Mouse (Mus musculus) hindbrain, embryonic 11.5 days (tissue): ENCODE data around the gene Zfp383. TPM values are rescaled to one million over a fixed set of nuclear protein-coding genes. Genes with fewer than 3 reads are reported as not detected.

Experiments used
- ATAC-seq: fragments of 200-750 bp; cut with Nextera tagmentation; 2 replicates; pipeline ENCODE4 v1.8.0; 2017; ENCODE audit warnings: mild to moderate bottlenecking, moderate TSS enrichment, moderate library complexity; ENCODE audit not compliant: low FRiP score
- DNase-seq: peaks from one replicate; pipeline ENCODE4 v3.0.0-alpha.2; 2015; ENCODE audit warnings: low spot score
- H3K27ac ChIP-seq: fragments of 300-500 bp; sonication (generic); 2 replicates; pipeline ENCODE4 v1.5.1; 2014; ENCODE audit warnings: mild to moderate bottlenecking, low read depth, low read length
- H3K27me3 ChIP-seq: fragments of 300-500 bp; sonication (generic); 2 replicates; pipeline ENCODE4 v1.6.1; 2014; ENCODE audit warnings: mild to moderate bottlenecking, low read length, moderate library complexity, mixed read lengths; ENCODE audit not compliant: control insufficient read depth, insufficient read depth
- H3K36me3 ChIP-seq: fragments of 300-500 bp; sonication (generic); 2 replicates; pipeline ENCODE4 v1.6.1; 2014; ENCODE audit warnings: mild to moderate bottlenecking, low read length, moderate library complexity, mixed read lengths; ENCODE audit not compliant: control insufficient read depth, insufficient read depth
- H3K4me1 ChIP-seq: fragments of 300-500 bp; sonication (generic); replicated peaks from 2 replicates; pipeline ENCODE4 v1.6.1; 2014; ENCODE audit warnings: low read length, mixed read lengths; ENCODE audit not compliant: control insufficient read depth, insufficient read depth
- H3K4me2 ChIP-seq: fragments of 300-500 bp; sonication (generic); replicated peaks from 2 replicates; pipeline ENCODE4 v1.6.1; 2014; ENCODE audit warnings: mild to moderate bottlenecking, low read depth, low read length
- H3K4me3 ChIP-seq: fragments of 300-500 bp; sonication (generic); 2 replicates; pipeline ENCODE4 v1.5.1; 2014; ENCODE audit warnings: low read depth, low read length
- H3K9ac ChIP-seq: fragments of 300-500 bp; sonication (generic); 2 replicates; pipeline ENCODE4 v1.6.1; 2014; ENCODE audit warnings: low read depth, low read length
- H3K9me3 ChIP-seq: fragments of 300-500 bp; sonication (generic); 2 replicates; pipeline ENCODE4 v1.6.1; 2016; ENCODE audit warnings: low read length; ENCODE audit not compliant: control insufficient read depth
- WGBS: fragments of 180-500 bp; shearing (Covaris S2); extraction: QIAGEN DNeasy Blood & Tissue Kit; methylation state at CpG from one replicate; pipeline ENCODE4 v1.1.7; 2014; 5-methylcytosine and 5-hydroxymethylcytosine counted together
- polyA plus RNA-seq: library from polyadenylated mRNA; unstranded; fragments of >200 nt; fragmentation: Nextera tagmentation; extraction: Ambion mirVana; gene quantifications from 2 replicates; pipeline ENCODE4 v1.2.1, GENCODE M21; 2014

Zfp383 gene
- polyA plus RNA-seq, 1 experiment from 2014 or later, result 8.8 TPM

DNA sequence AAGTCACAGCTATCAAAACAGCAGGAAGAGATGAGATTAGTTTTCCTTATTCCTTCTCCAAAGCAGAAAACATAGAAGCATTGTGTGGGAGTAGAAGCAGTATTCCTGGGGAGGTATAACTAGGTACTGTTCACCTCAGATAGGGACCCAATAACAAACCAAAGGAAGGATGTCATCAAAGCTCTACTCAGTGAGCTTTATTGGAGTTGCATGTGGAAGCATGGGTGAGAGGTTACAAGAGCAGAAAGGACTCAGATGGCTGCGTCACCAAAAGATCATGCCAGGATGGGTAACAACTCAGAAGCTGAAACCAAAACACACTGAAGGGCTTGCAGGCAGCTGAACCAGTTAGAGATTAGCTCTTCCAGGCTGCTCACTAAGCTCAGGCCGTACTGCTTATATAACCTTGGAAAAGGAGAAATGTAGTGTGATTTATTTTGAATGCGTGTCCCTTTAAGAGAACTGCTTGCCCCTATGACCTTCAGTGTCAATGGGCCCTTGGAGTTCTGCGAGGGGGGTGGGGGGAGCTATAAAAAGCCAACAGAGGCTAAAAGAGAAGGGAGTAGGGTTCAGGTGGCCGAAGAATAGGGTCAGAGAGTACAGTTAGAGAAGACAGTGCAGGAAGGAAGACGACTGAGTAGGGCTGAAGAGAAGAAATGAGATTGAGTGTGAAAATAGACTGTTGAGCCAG, 9.5 kb downstream of the Zfp383 start:
- Histone ChIP-seq H3K36me3 (peaks cover 18% of the 10 kb centered on the region), H3K27ac (no peak overlapping the region), H3K27me3 (no peaks in the 10 kb centered on the region), H3K9me3 (no peaks in the 10 kb centered on the region), H3K4me3 (no peak overlapping the region), H3K4me2 (no peak overlapping the region), H3K9ac (no peak overlapping the region), H3K4me1 (no peaks in the 10 kb centered on the region)
- 55% methylated on average over 6 of the region's 6 CpGs for WGBS
- no peak for DNase-seq
- ATAC-seq, result no peak

GRCm38 (mm10) chr7:29918062-29918453, 10.0 kb downstream of the Zfp383 start:
- DNase-seq (no peak), ATAC-seq (no peak)
- no peak overlapping the region for H3K9ac ChIP-seq
- H3K9me3 ChIP-seq, result no peaks in the 10 kb centered on the region
- 73% methylated on average over 4 of the region's 4 CpGs for WGBS
- H3K36me3 ChIP-seq, result peaks cover 18% of the 10 kb centered on the region
- H3K4me3 ChIP-seq, result no peak overlapping the region
- H3K27ac ChIP-seq, result no peak overlapping the region
- no peaks in the 10 kb centered on the region for H3K4me1 ChIP-seq
- H3K4me2 ChIP-seq, result no peak overlapping the region
- no peaks in the 10 kb centered on the region for H3K27me3 ChIP-seq

DNA sequence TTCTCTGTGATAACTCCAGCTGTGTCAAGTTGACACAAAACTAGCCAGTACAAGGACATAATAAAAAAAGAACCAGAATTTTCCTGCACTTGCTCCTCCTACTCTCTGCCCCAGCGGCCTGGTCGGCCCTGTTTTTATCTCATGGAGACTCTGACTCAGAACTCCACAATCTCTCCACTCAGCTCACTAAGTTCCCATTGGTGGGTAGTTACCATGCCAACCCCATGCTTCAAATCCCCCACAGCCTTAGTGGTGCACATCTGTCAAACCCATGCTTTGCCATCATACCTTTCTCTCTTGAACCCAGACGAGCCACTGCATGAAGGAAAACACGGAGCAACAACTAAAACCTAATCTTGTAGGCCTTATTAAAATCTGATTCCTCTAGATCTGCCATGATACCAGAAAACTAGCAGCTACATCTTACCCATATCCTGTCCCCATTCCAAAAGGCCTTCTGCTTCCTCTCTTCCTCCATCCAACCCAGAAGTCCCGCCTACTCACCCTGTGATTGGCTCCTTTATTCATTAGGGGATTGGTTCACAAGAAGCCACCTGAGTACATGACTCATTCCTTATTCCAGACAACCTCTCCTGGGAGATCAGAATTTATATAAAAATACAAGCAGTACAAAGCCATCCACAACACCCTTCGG, 13.5 kb downstream of the Zfp383 start:
- H3K27ac ChIP-seq, result no peak overlapping the region
- WGBS, result 87% methylated on average over 6 of the region's 6 CpGs
- no peaks in the 10 kb centered on the region for H3K4me1 ChIP-seq

DNA sequence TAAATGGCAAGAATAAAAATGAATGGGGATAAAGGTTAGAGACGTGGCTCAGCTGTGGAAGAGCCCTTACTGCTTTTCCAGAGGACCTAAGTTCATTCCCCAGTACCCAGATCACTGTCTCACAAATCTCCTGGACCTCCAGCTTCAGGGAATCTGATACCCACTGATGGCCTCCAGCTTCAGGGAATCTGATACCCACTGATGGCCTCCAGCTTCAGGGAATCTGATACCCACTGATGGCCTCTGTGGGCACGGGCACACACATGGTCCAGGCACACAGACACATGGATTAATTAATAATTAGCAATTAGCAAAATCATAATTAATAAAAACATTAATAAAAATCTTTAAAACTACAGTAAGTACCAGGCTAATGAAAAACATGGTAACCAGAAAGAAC, 14.8 kb downstream of the Zfp383 start:
- H3K27ac ChIP-seq, result no peak overlapping the region
- no peak overlapping the region for H3K4me3 ChIP-seq
- no peak overlapping the region for H3K9ac ChIP-seq
- H3K4me1 ChIP-seq, result no peaks in the 10 kb centered on the region
- no peak for ATAC-seq
- WGBS, result 62% methylated on average over 2 of the region's 2 CpGs
- H3K9me3 ChIP-seq, result no peaks in the 10 kb centered on the region
- no peaks in the 10 kb centered on the region for H3K36me3 ChIP-seq
- no peak for DNase-seq
- no peak overlapping the region for H3K4me2 ChIP-seq
- no peaks in the 10 kb centered on the region for H3K27me3 ChIP-seq

More for the DNA sequence above, 13.5 kb downstream of the Zfp383 start:
- Histone ChIP-seq H3K4me3 (no peak overlapping the region), H3K9me3 (no peaks in the 10 kb centered on the region), H3K4me2 (no peak overlapping the region), H3K27me3 (no peaks in the 10 kb centered on the region), H3K36me3 (no peaks in the 10 kb centered on the region), H3K9ac (no peak overlapping the region)
- DNase-seq, result no peak
- ATAC-seq, result no peak

DNA sequence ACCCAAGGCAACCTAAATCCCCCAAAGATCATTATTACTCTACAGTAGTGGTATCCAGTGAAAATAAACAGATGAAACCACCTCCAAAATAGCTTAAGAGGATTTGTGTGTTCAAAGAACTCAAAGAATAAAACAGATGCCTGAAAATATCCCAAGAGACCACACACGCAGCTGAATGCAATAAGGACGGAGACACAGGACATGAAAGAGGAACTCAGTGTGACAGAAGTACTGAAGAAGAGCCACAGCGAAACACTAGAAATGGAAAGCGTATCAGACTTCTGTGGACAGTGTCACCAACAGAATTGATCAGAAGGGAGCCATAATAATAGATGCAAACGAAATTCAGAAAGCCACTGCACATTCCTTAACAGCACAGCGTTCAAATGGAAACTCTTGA, 30.8 kb downstream of the Zfp383 start:
- 85% methylated on average over 6 of the region's 6 CpGs for WGBS
- Histone ChIP-seq H3K4me1 (no peaks in the 10 kb centered on the region), H3K4me2 (no peak overlapping the region), H3K4me3 (no peak overlapping the region), H3K9me3 (no peaks in the 10 kb centered on the region), H3K36me3 (peaks cover 12% of the 10 kb centered on the region), H3K9ac (no peak overlapping the region), H3K27ac (no peak overlapping the region), H3K27me3 (no peaks in the 10 kb centered on the region)
- no peak for DNase-seq
- no peak for ATAC-seq

DNA sequence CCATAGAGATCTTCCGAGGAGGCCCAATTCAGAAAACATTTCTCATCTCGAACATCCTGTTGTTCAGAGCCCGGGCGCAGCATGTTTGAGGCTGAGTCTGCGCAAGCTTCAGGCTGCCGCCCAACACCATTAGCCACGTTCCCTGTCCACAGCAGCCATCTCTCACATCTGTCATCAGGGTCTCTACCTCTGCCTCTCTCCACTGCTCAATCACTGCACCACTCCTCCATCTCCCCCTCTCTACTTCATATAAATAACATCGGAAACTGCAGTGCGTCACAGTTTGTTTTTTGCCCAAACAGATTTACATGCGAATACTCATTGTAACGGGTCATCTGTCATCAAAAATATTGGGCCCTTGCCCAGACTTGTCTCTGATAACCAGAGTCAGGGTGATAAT, 33.0 kb downstream of the Zfp383 start:
- no peak for ATAC-seq
- H3K4me3 ChIP-seq, result no peak overlapping the region
- no peak overlapping the region for H3K27ac ChIP-seq
- DNase-seq, result no peak
- H3K9me3 ChIP-seq, result no peaks in the 10 kb centered on the region
- no peak overlapping the region for H3K4me2 ChIP-seq
- no peaks in the 10 kb centered on the region for H3K4me1 ChIP-seq
- no peaks in the 10 kb centered on the region for H3K36me3 ChIP-seq
- no peak overlapping the region for H3K9ac ChIP-seq
- 94% methylated on average over 11 of the region's 11 CpGs for WGBS
- no peaks in the 10 kb centered on the region for H3K27me3 ChIP-seq

GRCm38 (mm10) chr7:29942740-29943139, 34.7 kb downstream of the Zfp383 start:
- Histone ChIP-seq H3K27me3 (no peaks in the 10 kb centered on the region), H3K4me1 (no peaks in the 10 kb centered on the region), H3K27ac (no peak overlapping the region), H3K4me3 (no peak overlapping the region), H3K9me3 (no peaks in the 10 kb centered on the region), H3K9ac (no peak overlapping the region), H3K36me3 (no peaks in the 10 kb centered on the region), H3K4me2 (no peak overlapping the region)
- DNase-seq, result no peak
- 40% methylated on average over 2 of the region's 2 CpGs for WGBS
- no peak for ATAC-seq

- Histone ChIP-seq H3K9me3 (no peaks in the 10 kb centered on the region), H3K4me3 (no peak overlapping the region), H3K9ac (no peak overlapping the region), H3K27me3 (no peaks in the 10 kb centered on the region), H3K27ac (no peak overlapping the region), H3K4me2 (no peak overlapping the region), H3K4me1 (no peaks in the 10 kb centered on the region), H3K36me3 (no peaks in the 10 kb centered on the region)
- DNase-seq (no peak), ATAC-seq (no peak)
- 76% methylated on average over 2 of the region's 2 CpGs for WGBS
Measured at GRCm38 (mm10) chr7:29943720-29944119, 35.7 kb downstream of the Zfp383 start.

- Histone ChIP-seq H3K4me2 (no peak overlapping the region), H3K27me3 (no peaks in the 10 kb centered on the region), H3K9me3 (no peaks in the 10 kb centered on the region), H3K27ac (no peak overlapping the region), H3K9ac (no peak overlapping the region), H3K36me3 (no peaks in the 10 kb centered on the region), H3K4me3 (no peak overlapping the region), H3K4me1 (no peaks in the 10 kb centered on the region)
- DNase-seq (no peak), ATAC-seq (no peak)
- WGBS, result 73% methylated on average over 2 of the region's 2 CpGs
Measured at GRCm38 (mm10) chr7:29944201-29944600, 36.2 kb downstream of the Zfp383 start.
